Comparison of ENCODE assay signal across 11 mouse cellular contexts in the genomic region with DNA sequence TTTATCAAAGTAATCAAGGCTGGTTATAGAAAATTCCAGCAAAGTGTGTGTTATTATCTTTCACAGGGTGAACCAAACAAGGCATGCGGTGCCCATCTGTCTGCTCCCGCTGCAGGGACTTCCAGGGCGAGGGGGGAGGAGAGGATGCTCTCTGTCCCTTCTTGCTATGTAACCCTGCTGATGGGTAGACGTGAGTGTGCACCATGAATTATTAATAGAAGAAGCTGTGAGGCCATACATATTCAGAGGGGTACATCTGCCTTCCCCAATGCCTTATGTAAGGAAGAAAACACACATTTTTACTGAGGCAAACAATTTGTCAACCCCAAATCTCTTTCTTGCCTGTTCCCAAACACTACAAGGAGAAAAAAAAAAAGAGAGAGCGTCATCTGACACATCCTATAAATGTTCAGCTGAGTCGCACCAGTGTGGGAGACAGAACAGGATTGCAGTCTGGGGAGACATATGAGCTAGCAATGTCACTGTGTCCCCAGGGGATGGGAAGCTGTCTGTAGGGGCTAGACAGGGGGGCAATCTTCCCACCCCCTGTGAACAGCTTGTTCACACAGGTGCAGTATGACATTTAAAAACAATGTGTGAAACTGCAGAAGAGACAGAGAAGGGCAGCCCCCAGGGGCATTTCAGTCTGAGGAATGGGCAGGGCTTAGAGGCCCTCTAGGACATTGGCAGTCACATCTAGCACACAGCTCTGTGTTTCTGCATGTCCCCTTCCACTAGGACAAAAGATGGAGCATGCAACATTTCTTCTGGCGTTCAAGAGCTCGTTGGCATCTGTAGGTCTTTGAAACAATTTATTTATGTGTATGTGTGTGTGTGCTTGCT. TPM values are rescaled to one million over a fixed set of nuclear protein-coding genes. Genes with fewer than 3 reads are reported as not detected.
DNase-seq lines count a peak whose midpoint lies in the region; ATAC-seq lines count a peak whose summit lies in the region.
"Had no signal": no experiment of that assay in that cellular context is flagged by ENCODE, and none has a peak within 500 bp of the region (broad histone marks: within the 10 kb centered on the region; RNA-seq: fewer than 3 reads in every experiment).

No protein-coding gene starts in this region.

- peaks cover 25% of the 10 kb centered on the region for H3K4me1 ChIP-seq in midbrain, embryonic 13.5 days (replicated peaks)

- WGBS in midbrain, embryonic 13.5 days = 34% methylated on average over 8 of the region's 8 CpGs

- no peaks in the 10 kb centered on the region for H3K27me3 ChIP-seq in midbrain, embryonic 13.5 days

- intact Hi-C loops in heart, postnatal 25 days (cut with DNase I) = no loop called here

- H3K9ac ChIP-seq in midbrain, embryonic 13.5 days (replicated peaks) = no peak overlapping the region

- peak; percentile 94 for ATAC-seq in midbrain, embryonic 13.5 days

- no peaks in the 10 kb centered on the region for H3K9me3 ChIP-seq in midbrain, embryonic 13.5 days

- peak overlapping the region; percentile 67 for H3K27ac ChIP-seq in midbrain, embryonic 13.5 days

- H3K36me3 ChIP-seq in midbrain, embryonic 13.5 days = no peaks in the 10 kb centered on the region

- H3K4me3 ChIP-seq in midbrain, embryonic 13.5 days (replicated peaks) = no peak overlapping the region

- peak; percentile 83 for DNase-seq in brain, adult 2 months (ENCODE audit: low read depth, low spot score)
- DNase-seq in cerebellum, postnatal 25 days = peak; percentile 35 to 58
- DNase-seq in layer of hippocampus, adult 11-12 months (ENCODE audit: low spot score) = peak; percentile 37
- DNase-seq in lung, postnatal 4 days = no peak
- DNase-seq in embryo, embryonic 10 days (ENCODE audit: low spot score) = no peak
- DNase-seq in adrenal gland, postnatal 10 days = no peak
- no peak for DNase-seq in heart, postnatal 25 days (ENCODE audit: low spot score)
- DNase-seq: adrenal gland, postnatal 25 days; thymus, postnatal 25 days had no signal

- H3K4me2 ChIP-seq in midbrain, embryonic 13.5 days (replicated peaks) = 0 out of 2 replicates have a peak overlapping the region, but pooled peaks have one; percentile 7

RNA-seq across cellular contexts. Expression of a gene that starts 31.5 kb away (rescaled TPM):
- 0.48 and 0.52 TPM in 2 replicates for polyA plus RNA-seq in midbrain, embryonic 13.5 days (2015; fragmentation: Nextera tagmentation; extraction: Ambion mirVana)
- total RNA-seq in adrenal gland, postnatal 10 days (2021) = not detected
- not detected for total RNA-seq in heart, postnatal 25 days (2021)
- total RNA-seq: gastrocnemius, adult 18-20 months had no signal

Comparison
In these comparisons a context has a peak if more than half of its experiments do, and no peak if none do; other contexts are left out.
1. DNase-seq: peak in brain, adult 2 months (single experiment), cerebellum, postnatal 25 days (2 of 2) and layer of hippocampus, adult 11-12 months (single experiment); none in lung, postnatal 4 days (0 of 2), embryo, embryonic 10 days (single experiment), adrenal gland, postnatal 10 days (single experiment) and heart, postnatal 25 days (single experiment).